Mouse (Mus musculus) heart, postnatal 0 days (tissue): ENCODE measurements at regions not wholly inside any gene's neighbourhood (a gene's known extent, or its start where the extent isn't known, plus 50 kb on each side); places are given as distances from the start of the nearest gene placed in this dataset.

Experiments used
- ATAC-seq: fragments of 200-750 bp; cut with Nextera tagmentation; 2 replicates; pipeline ENCODE4 v1.8.0; 2017; ENCODE audit warnings: low read depth, moderate number of reproducible peaks, moderate library complexity; ENCODE audit not compliant: insufficient read depth
- DNase-seq: peaks from one replicate; pipeline ENCODE4 v3.0.0-alpha.2; 2016; ENCODE audit warnings: low spot score
- H3K27ac ChIP-seq: fragments of 300-500 bp; sonication (generic); 2 replicates; pipeline ENCODE4 v1.5.1; 2014; ENCODE audit warnings: low read depth, mild to moderate bottlenecking
- H3K27me3 ChIP-seq: fragments of 300-500 bp; sonication (generic); 2 replicates; pipeline ENCODE4 v1.6.1; 2014; ENCODE audit warnings: low read length, mixed read lengths; ENCODE audit not compliant: control insufficient read depth, insufficient read depth
- H3K36me3 ChIP-seq: fragments of 300-500 bp; sonication (generic); replicated peaks from 2 replicates; pipeline ENCODE4 v1.6.1; 2014; ENCODE audit warnings: low read length, mixed read lengths; ENCODE audit not compliant: control insufficient read depth, insufficient read depth
- H3K4me1 ChIP-seq: fragments of 300-500 bp; sonication (generic); 2 replicates; pipeline ENCODE4 v1.6.1; 2014; ENCODE audit warnings: antibody characterized with exemption; ENCODE audit not compliant: control insufficient read depth, insufficient read depth
- H3K4me2 ChIP-seq: fragments of 300-500 bp; sonication (generic); 2 replicates; pipeline ENCODE4 v1.6.1; 2014; ENCODE audit warnings: low read depth, mild to moderate bottlenecking, low read length, moderate library complexity
- H3K4me3 ChIP-seq: fragments of 300-500 bp; sonication (generic); 2 replicates; pipeline ENCODE4 v1.5.1; 2014; ENCODE audit warnings: low read depth, low read length
- H3K9ac ChIP-seq: fragments of 300-500 bp; sonication (generic); replicated peaks from 2 replicates; pipeline ENCODE4 v1.6.1; 2014; ENCODE audit warnings: low read depth, low read length, mixed read lengths
- H3K9me3 ChIP-seq: fragments of 300-500 bp; sonication (generic); replicated peaks from 2 replicates; pipeline ENCODE4 v1.6.1; 2016; ENCODE audit warnings: low read length; ENCODE audit not compliant: control insufficient read depth
- CTCF ChIP-seq: IDR thresholded peaks from 2 replicates; pipeline ENCODE4 v1.5.1; 2016; ENCODE audit warnings: antibody characterized with exemption, control low read depth, low read depth
- EP300 ChIP-seq: IDR thresholded peaks from 2 replicates; pipeline ENCODE4 v1.6.1; 2016; ENCODE audit warnings: antibody characterized with exemption, low read depth
- WGBS: fragments of 180-500 bp; shearing (Covaris S2); extraction: QIAGEN DNeasy Blood & Tissue Kit; methylation state at CpG from one replicate; pipeline ENCODE4 v1.1.7; 2014; 5-methylcytosine and 5-hydroxymethylcytosine counted together

GRCm38 (mm10) chr5:132979013-132979412, 435.9 kb upstream of the Auts2 start:
- Histone ChIP-seq H3K9ac (no peak overlapping the region), H3K27me3 (no peaks in the 10 kb centered on the region), H3K4me1 (no peaks in the 10 kb centered on the region), H3K4me2 (no peak overlapping the region), H3K9me3 (no peaks in the 10 kb centered on the region), H3K36me3 (no peaks in the 10 kb centered on the region), H3K4me3 (no peak overlapping the region), H3K27ac (no peak overlapping the region)
- TF ChIP-seq EP300 = no peak
- no peak for TF ChIP-seq CTCF
- 74% methylated on average over 5 of the region's 5 CpGs for WGBS
- no peak for ATAC-seq
- DNase-seq = no peak

- H3K4me2 ChIP-seq = no peak overlapping the region
- H3K4me1 ChIP-seq = no peaks in the 10 kb centered on the region
- H3K9ac ChIP-seq = no peak overlapping the region
- DNase-seq = no peak
- no peak overlapping the region for H3K27ac ChIP-seq
- ATAC-seq = no peak
- no peaks in the 10 kb centered on the region for H3K36me3 ChIP-seq
- TF ChIP-seq EP300 (no peak), CTCF (no peak)
- no peak overlapping the region for H3K4me3 ChIP-seq
- no peaks in the 10 kb centered on the region for H3K27me3 ChIP-seq
- H3K9me3 ChIP-seq = no peaks in the 10 kb centered on the region
- WGBS = 72% methylated on average over 4 of the region's 4 CpGs
Observed at GRCm38 (mm10) chr5:132975303-132975932, 432.3 kb upstream of the Auts2 start.

DNA sequence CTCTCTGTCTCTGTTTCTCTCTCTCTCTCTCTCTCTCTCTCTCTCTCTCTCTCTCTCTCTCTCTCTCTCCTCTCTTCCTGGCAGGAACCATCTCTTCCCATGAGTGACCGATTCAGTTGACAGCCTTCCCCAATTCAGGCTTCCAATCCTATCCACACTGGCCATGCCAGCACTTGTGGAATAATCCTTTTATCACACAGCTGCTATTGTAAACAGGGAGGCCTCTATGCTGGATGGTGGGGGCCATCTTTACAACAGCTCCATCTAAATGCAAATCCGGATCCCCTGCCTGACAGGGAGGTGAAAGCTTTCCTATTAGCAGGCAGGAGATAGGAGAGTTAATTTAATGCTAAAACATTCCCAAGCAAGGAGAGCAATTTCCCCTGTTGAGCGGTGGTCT, 431.7 kb upstream of the Auts2 start:
- H3K36me3 ChIP-seq = no peaks in the 10 kb centered on the region
- no peak overlapping the region for H3K4me3 ChIP-seq
- DNase-seq (no peak), ATAC-seq (no peak)
- no peaks in the 10 kb centered on the region for H3K9me3 ChIP-seq
- no peak overlapping the region for H3K4me2 ChIP-seq
- H3K27me3 ChIP-seq = no peaks in the 10 kb centered on the region
- H3K27ac ChIP-seq = no peak overlapping the region
- TF ChIP-seq EP300 = no peak
- WGBS = 56% methylated on average over 3 of the region's 3 CpGs
- H3K4me1 ChIP-seq = no peaks in the 10 kb centered on the region
- no peak overlapping the region for H3K9ac ChIP-seq

DNA sequence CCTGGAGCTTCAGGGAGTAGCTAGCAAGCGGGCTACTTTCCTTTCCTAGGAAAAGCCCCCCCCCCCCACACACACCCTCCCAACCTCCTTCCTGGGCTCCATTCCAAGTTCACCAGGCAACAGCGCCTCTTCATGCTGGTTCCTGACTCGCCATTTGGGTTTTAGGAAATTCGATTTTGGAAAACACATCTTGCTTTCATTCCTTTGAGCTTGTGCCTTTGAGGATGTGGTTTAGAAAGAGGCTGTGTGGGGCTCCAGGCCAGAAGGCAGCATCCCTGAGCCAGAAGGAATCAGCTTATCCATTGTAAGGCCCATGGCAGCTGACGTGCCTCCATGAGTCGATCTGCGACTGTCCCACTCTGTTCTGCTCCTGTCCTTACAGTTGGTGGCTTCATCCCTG, 427.9 kb upstream of the Auts2 start:
- no peak overlapping the region for H3K4me2 ChIP-seq
- no peak for ATAC-seq
- H3K9ac ChIP-seq = no peak overlapping the region
- no peaks in the 10 kb centered on the region for H3K27me3 ChIP-seq
- H3K4me1 ChIP-seq = no peaks in the 10 kb centered on the region
- no peak overlapping the region for H3K4me3 ChIP-seq
- no peak for DNase-seq
- 77% methylated on average over 7 of the region's 7 CpGs for WGBS
- no peaks in the 10 kb centered on the region for H3K36me3 ChIP-seq
- no peak for TF ChIP-seq EP300
- TF ChIP-seq CTCF = no peak
- H3K9me3 ChIP-seq = no peaks in the 10 kb centered on the region; the same call in 1 of the 2 replicates
- H3K27ac ChIP-seq = no peak overlapping the region

GRCm38 (mm10) chr5:132969376-132969775, 426.2 kb upstream of the Auts2 start:
- 71% methylated on average over 5 of the region's 5 CpGs for WGBS
- no peaks in the 10 kb centered on the region; the same call in 1 of the 2 replicates for H3K9me3 ChIP-seq
- H3K9ac ChIP-seq = no peak overlapping the region
- no peaks in the 10 kb centered on the region for H3K4me1 ChIP-seq
- H3K27ac ChIP-seq = no peak overlapping the region
- TF ChIP-seq EP300 = no peak
- TF ChIP-seq CTCF = no peak
- no peak overlapping the region for H3K4me2 ChIP-seq
- H3K4me3 ChIP-seq = no peak overlapping the region
- no peak for ATAC-seq
- DNase-seq = no peak
- no peaks in the 10 kb centered on the region for H3K36me3 ChIP-seq
- H3K27me3 ChIP-seq = no peaks in the 10 kb centered on the region

- no peak for ATAC-seq
- no peak overlapping the region for H3K9ac ChIP-seq
- H3K4me3 ChIP-seq = no peak overlapping the region
- no peak overlapping the region for H3K27ac ChIP-seq
- no peak overlapping the region for H3K4me2 ChIP-seq
- 55% methylated on average over 1 of the region's 1 CpGs for WGBS
- no peaks in the 10 kb centered on the region for H3K36me3 ChIP-seq
- no peaks in the 10 kb centered on the region for H3K27me3 ChIP-seq
- H3K9me3 ChIP-seq = no peaks in the 10 kb centered on the region
- no peak for DNase-seq
- no peaks in the 10 kb centered on the region for H3K4me1 ChIP-seq
- TF ChIP-seq EP300 (no peak), CTCF (no peak)
Observed at GRCm38 (mm10) chr5:132959901-132960300, 416.8 kb upstream of the Auts2 start.
